Mouse (Mus musculus) small intestine, adult 2 months (tissue): ENCODE results near the gene Prx. TPM values are rescaled to one million over a fixed set of nuclear protein-coding genes. Genes with fewer than 3 reads are reported as not detected.
A peak's percentile ranks its signal among the peaks of the same experiment; 100 is the strongest.

Experiments
- H3K27ac ChIP-seq: fragments of 200-500 bp; 2 replicates; pipeline ENCODE4 v1.5.1; 2012; ENCODE audit warnings: low read depth, low read length, control low read depth, inconsistent platforms; ENCODE audit not compliant: insufficient read depth
- H3K27me3 ChIP-seq: fragments of 200-500 bp; 2 replicates; pipeline ENCODE4 v1.6.1; 2012; ENCODE audit warnings: mild to moderate bottlenecking, moderate library complexity, low read length, inconsistent platforms; ENCODE audit not compliant: control insufficient read depth, insufficient read depth
- H3K36me3 ChIP-seq: fragments of 200-500 bp; 2 replicates; pipeline ENCODE4 v1.6.1; 2012; ENCODE audit warnings: mild to moderate bottlenecking, low read length, control low read depth, inconsistent platforms; ENCODE audit not compliant: control insufficient read depth, insufficient read depth
- H3K4me1 ChIP-seq: fragments of 200-500 bp; 2 replicates; pipeline ENCODE4 v1.6.1; 2012; ENCODE audit warnings: low read length, inconsistent platforms, mixed read lengths; ENCODE audit not compliant: control insufficient read depth, insufficient read depth, insufficient read length
- H3K4me3 ChIP-seq: fragments of 200-500 bp; 2 replicates; pipeline ENCODE4 v1.5.1; 2012; ENCODE audit warnings: low read depth, mild to moderate bottlenecking, control low read depth, inconsistent platforms, low read length, moderate library complexity
- CTCF ChIP-seq: fragments of 200-500 bp; IDR thresholded peaks from 2 replicates; pipeline ENCODE4 v1.5.1; 2012; ENCODE audit warnings: low read depth, mild to moderate bottlenecking, control low read depth, inconsistent platforms, low read length, moderate library complexity, mixed read lengths; ENCODE audit not compliant: insufficient replicate concordance, insufficient read length; ENCODE audit errors: extremely low read depth
- POLR2A ChIP-seq: fragments of 200-500 bp; IDR thresholded peaks from 2 replicates; pipeline ENCODE4 v1.6.1; 2012; ENCODE audit warnings: low read depth, mild to moderate bottlenecking, control low read depth, inconsistent platforms, low read length, moderate library complexity
- WGBS: fragments of 180-500 bp; shearing (Covaris S2); methylation state at CpG from one replicate; pipeline ENCODE4 v1.1.7; 2018; 5-methylcytosine and 5-hydroxymethylcytosine counted together
- polyA plus RNA-seq: library from polyadenylated mRNA; depleted of rRNA; stranded (reverse); fragments of >200 nt; gene quantifications from 2 replicates; pipeline ENCODE4 v1.2.3, GENCODE M21; 2012

Gene Prx
- polyA plus RNA-seq, 1 experiment = 0.68 TPM

DNA sequence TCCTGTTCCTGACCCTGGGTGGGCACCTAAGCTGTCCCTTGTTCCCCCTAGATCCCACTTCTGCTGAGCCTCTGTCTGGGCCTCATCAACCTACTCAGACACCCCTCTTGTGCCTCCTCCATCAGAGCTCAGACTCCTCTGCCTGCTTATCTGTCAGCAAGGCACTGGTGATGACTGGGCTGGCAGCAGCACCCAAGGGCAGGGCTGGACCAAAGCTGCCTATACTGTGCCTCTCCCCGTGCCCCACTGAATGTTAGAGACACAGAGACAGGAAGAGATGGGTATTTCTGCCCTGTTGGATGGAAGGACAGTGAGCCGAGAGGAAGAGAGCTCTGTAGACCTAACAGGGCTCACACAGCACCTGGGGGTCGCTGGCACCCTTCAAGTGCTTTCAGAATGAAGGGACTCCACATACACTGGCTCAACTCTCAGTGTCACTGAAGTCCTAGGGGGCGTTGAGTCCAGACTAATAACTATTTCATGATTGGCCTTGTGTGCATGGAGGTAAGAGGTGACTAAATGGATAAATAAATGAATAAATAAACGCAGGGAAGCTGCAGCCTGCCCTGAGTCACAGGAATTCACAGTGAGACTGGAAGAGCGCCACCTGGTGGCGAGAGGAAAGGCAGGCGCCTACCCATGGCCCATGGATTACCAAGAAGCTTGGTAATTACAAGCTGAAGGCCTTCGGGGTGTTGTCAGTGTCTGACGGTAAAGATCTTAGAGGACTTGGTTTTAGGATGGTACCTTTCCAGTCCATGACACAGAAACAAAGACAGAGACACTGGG lies 27.1 kb downstream of the Prx start:
- no peak overlapping the region for H3K4me3 ChIP-seq
- TF ChIP-seq POLR2A = no peak
- peak; percentile 98 for TF ChIP-seq CTCF
- no peaks in the 10 kb centered on the region for H3K27me3 ChIP-seq
- H3K36me3 ChIP-seq = no peaks in the 10 kb centered on the region
- H3K27ac ChIP-seq = no peak overlapping the region
- 16% methylated on average over 10 of the region's 10 CpGs for WGBS
- H3K4me1 ChIP-seq = no peaks in the 10 kb centered on the region

- H3K4me3 ChIP-seq = no peak overlapping the region
- 87% methylated on average over 21 of the region's 21 CpGs for WGBS
- H3K27me3 ChIP-seq = no peaks in the 10 kb centered on the region
Measured at GRCm38 (mm10) chr7:27529070-27529469, 29.9 kb downstream of the Prx start.

GRCm38 (mm10) chr7:27530937-27531336 lies 31.8 kb downstream of the Prx start:
- TF ChIP-seq POLR2A = no peak
- no peak for TF ChIP-seq CTCF
- WGBS = 86% methylated on average over 3 of the region's 3 CpGs

More at GRCm38 (mm10) chr7:27529070-27529469, 29.9 kb downstream of the Prx start:
- H3K4me1 ChIP-seq = no peaks in the 10 kb centered on the region
- no peak for TF ChIP-seq POLR2A
- TF ChIP-seq CTCF = no peak
- no peak overlapping the region for H3K27ac ChIP-seq
- 0 out of 2 replicates have a peak, but pooled peaks cover 1% of the 10 kb centered on the region for H3K36me3 ChIP-seq

DNA sequence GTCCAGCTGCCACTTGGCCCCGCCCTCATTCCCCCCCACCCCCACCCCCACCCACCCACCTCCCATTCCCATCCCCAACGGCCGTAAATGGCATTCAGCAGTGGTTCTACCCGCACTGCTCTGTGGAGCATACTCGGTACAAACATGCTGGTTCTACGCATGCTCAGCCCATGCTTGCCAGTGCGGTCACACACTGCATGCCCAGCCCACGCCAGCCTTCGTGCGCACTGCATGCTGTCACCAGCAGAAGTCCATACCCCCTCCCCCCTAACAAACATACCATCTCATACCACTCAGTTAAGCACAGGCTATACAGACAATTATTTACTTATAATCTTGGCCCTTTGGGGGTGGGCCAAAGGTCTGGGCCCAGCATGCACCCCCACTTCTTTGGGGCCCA lies 32.6 kb downstream of the Prx start:
- no peak for TF ChIP-seq CTCF
- Histone ChIP-seq H3K4me1 (no peaks in the 10 kb centered on the region), H3K4me3 (no peak overlapping the region), H3K27me3 (no peaks in the 10 kb centered on the region), H3K36me3 (0 out of 2 replicates have a peak, but pooled peaks cover 1% of the 10 kb centered on the region), H3K27ac (no peak overlapping the region)
- 84% methylated on average over 10 of the region's 10 CpGs for WGBS

More at GRCm38 (mm10) chr7:27530937-27531336, 31.8 kb downstream of the Prx start:
- no peak overlapping the region for H3K4me3 ChIP-seq
- 0 out of 2 replicates have a peak, but pooled peaks cover 1% of the 10 kb centered on the region for H3K36me3 ChIP-seq
- H3K27ac ChIP-seq = no peak overlapping the region
- no peaks in the 10 kb centered on the region for H3K27me3 ChIP-seq
- H3K4me1 ChIP-seq = no peaks in the 10 kb centered on the region

DNA sequence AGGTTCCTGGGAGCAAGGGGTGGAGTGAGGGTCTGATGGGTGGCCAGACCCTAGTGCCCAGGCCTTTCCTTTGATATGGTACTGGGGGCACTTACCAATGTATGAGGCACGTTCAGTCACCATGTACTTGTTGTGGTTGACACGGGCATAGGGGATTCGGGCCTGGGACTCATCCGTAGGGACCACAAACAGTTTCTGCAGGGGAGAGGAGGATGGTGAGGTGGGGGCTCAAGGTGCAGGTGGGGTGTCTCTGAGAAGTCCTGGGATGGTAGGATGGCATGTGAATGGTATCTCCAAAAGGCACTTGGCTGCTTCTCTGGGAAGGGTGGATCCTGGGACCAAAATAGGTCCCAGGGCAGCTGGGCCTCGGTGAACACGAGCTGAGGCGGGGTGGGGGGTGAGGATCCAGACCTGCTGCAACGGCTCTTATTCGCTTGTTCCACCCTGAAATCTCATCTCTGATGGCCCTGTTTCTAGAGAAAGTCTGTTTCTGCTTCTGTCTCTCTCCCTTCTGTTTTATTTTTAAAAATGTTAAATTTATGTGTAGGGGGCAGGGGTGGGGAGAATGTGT lies 33.4 kb downstream of the Prx start:
- Histone ChIP-seq H3K36me3 (0 out of 2 replicates have a peak, but pooled peaks cover 1% of the 10 kb centered on the region), H3K4me1 (peaks cover 1% of the 10 kb centered on the region; the same call in 1 of the 2 replicates), H3K27ac (no peak overlapping the region), H3K4me3 (no peak overlapping the region), H3K27me3 (no peaks in the 10 kb centered on the region)
- 92% methylated on average over 9 of the region's 9 CpGs for WGBS
- TF ChIP-seq CTCF (no peak), POLR2A (no peak)

GRCm38 (mm10) chr7:27535386-27535785 lies 36.3 kb downstream of the Prx start:
- WGBS = 65% methylated on average over 2 of the region's 2 CpGs

GRCm38 (mm10) chr7:27536618-27537017 lies 37.5 kb downstream of the Prx start:
- Histone ChIP-seq H3K4me3 (no peak overlapping the region), H3K4me1 (peaks cover 16% of the 10 kb centered on the region), H3K36me3 (0 out of 2 replicates have a peak, but pooled peaks cover 1% of the 10 kb centered on the region), H3K27me3 (no peaks in the 10 kb centered on the region), H3K27ac (no peak overlapping the region)
- TF ChIP-seq CTCF (no peak), POLR2A (no peak)
- 78% methylated on average over 6 of the region's 6 CpGs for WGBS

More at GRCm38 (mm10) chr7:27535386-27535785, 36.3 kb downstream of the Prx start:
- Histone ChIP-seq H3K36me3 (0 out of 2 replicates have a peak, but pooled peaks cover 1% of the 10 kb centered on the region), H3K27me3 (no peaks in the 10 kb centered on the region), H3K27ac (no peak overlapping the region), H3K4me3 (no peak overlapping the region), H3K4me1 (peaks cover 6% of the 10 kb centered on the region)
- no peak for TF ChIP-seq POLR2A
- no peak for TF ChIP-seq CTCF
